Mouse (Mus musculus) T-helper 2 cell (primary cell): ENCODE measurements around the gene Fbn1.

Experiments
- in situ Hi-C: fragments of 300-600 bp; cut with MboI, MseI; formaldehyde crosslinking; loops from one replicate; pipeline ENCODE4 v1.15.1; 2025; ENCODE audit warnings: high pct_unique_total_duplicates

Fbn1 gene

DNA sequence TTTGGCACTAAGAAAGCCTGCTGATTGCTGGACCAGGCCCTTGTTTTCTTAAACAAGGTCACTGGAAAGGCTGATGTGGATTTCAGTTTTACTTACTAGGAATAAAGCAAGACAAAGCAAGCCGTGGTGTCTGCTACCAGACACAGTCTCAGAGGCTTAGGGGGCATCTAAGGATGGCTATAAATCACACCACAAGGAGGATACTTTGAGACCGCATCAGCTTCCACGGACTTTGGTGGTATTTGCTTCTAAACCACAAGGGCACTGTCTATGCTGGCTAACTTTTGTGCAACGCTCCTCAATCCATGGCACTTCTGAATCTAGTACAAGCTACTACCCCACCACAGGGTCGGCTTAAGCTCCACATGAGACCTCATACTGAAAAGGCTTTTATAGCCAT lies 167.4 kb downstream of the Fbn1 start:
- in situ Hi-C loops: no loop called here

DNA sequence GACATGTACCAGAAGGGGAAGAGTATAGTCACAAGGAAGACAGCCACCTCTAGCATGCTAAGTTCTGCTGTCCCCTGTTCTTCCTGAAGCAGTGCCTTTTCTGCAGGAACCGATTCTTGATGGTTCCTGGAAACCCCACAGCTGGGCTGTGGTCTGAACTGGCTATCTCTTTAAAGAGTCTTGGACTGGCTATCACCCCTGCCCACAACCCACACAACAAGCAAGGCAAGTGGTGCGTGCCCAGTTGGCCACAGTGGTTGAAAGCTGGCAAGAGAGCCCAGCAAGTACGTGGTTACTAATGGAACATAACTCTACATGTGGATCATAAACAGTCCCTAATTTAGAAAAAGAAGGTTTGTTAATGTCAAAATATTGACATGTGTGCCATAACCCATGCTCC lies 170.6 kb downstream of the Fbn1 start:
- in situ Hi-C loops: no loop called here

DNA sequence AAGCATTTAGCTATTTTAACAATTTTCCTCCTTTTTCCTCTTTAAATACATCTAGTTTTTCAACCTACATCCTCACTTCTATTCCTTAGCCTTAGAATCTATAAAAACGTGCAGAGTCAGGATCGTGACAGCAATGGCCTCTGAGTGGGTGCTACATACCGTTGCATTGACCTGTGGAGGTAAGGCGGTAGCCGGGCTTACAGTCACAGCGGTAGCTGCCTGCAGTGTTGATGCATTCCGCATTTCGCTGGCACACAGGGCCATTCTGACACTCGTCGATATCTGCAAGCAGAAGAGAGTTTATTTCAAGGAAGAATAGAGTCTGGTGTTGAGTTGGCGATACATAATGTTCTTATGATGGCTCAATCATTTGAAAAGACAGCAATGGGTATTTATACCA lies 172.6 kb downstream of the Fbn1 start:
- in situ Hi-C loops: no loop called here

DNA sequence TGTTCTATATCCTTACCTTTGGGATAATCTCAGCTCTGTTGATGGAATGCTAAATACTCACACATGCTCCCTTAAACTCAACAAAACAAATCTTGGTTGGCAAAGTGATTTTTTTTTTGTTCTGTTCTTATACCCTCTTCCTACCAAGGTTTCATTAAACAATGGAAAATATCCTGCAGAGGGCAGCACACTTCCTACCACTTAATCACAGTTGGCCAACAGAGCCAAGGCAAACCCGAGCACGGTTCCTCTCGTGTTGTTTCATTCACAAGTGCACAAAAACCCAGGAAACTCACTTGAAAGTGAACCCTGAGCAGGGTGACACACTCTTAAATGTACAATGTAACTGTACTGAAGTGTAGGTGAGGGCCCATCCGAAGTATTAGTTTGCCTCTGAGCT lies 173.6 kb downstream of the Fbn1 start:
- in situ Hi-C loops: no loop called here

DNA sequence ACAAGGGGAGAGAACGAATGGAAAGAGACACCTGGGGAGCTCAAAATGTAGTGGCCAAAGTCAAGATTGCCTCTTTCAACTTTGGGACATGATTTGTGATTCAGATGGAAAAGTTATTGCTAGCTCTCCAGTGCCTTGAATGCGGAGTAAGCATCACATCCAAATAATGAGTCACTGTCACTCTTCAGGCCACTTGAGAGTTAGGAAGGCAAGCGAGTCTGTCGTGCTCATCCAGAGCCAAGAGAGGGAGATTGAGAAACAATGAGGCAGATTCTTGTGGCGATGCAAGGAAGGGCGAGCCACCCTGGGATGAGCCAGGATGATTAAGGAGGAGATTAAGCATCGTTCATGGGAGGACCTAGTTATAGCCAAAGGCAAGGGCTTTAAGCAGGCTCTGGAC lies 176.2 kb downstream of the Fbn1 start:
- in situ Hi-C loops: no loop called here

DNA sequence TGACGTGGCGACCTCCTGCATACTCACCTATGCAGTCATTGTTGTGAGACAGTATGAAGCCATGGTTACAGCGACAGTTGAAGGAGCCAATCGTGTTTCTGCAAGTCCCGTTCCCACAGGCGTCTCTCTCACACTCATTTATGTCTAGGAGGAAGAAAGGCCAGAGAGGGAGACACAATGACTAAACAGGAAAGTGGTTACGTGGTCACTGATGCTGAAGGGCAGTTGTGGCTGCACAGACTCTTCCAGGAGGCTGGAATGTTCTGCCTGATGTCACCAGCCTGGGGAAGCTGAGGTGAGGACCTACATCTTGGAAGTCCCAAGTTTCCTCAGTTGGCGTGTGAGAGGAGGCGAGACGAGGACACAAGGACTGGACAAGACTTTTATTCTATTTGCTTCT lies 177.3 kb downstream of the Fbn1 start:
- in situ Hi-C loops: no loop called here

DNA sequence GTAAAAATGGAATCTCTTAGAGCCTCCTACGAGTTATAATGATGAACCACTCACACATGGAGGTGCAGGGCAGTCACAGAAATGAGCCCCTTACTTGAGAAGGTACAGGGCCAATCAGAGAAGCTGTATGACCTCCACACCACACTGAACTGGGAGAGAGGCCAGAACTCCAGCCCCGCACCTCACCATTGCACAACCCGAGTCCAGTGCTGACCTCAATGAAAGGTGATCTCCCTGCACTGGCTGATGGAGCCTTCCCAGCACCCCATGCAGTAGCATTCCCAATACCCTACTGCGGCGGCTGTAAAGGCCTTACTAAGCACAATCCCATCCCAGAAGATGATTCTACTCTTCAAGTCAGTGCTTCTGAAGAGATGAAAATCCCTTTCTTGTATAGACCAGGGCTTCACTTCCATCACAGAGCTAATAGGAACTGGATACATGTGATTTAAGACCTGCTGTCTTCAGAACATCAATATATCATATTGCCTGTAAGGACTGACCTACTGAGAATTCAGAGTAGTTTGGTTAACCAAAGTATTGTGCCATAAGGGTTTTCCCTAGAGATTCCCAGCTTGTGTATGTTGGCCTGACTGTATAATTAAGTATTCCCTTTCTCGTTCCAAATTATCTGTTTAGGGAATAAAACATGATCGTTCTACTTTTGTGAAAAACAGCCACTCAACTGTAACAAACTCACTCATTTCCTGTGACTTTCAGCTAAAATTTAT lies 182.5 kb downstream of the Fbn1 start:
- in situ Hi-C loops: no loop called here

DNA sequence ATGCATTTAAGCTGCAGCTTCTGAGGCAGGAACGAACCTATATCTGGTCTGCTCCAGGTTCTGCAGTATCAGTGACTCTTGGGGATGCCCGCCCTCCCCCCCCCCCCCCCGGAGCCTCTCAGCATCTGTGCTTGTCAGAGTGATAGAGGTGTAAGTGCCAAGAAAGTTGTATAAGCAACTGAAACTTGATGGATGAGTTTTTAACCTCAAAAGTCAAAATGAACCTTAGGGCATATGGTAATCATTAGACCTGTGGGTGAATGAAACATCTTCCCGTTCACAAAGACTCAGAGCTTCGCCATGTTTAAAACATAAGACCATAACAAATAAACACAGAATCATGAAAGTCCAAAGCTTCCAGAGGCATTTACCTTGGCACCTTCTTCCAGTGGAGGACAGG lies 183.3 kb downstream of the Fbn1 start:
- in situ Hi-C loops: no loop called here

DNA sequence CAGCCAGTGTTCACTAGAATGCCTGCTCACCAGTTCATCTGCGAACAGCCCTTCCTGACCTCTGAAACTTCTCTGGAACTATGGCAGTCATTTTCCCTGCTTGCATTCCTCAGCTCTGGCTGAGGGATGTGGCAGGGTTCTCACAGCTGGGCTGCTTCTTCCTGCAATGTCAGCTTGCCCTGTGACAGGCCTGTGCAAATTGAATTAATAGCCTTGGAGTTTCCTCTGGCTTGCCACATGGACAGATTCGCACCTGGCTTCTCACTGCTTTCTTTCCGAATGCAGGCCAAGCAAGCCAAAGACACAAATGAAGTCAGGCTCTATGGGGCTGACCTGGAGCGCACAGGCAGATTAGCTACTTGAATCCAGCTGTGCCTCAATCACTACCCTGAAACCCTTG lies 184.4 kb downstream of the Fbn1 start:
- in situ Hi-C loops: no loop called here

DNA sequence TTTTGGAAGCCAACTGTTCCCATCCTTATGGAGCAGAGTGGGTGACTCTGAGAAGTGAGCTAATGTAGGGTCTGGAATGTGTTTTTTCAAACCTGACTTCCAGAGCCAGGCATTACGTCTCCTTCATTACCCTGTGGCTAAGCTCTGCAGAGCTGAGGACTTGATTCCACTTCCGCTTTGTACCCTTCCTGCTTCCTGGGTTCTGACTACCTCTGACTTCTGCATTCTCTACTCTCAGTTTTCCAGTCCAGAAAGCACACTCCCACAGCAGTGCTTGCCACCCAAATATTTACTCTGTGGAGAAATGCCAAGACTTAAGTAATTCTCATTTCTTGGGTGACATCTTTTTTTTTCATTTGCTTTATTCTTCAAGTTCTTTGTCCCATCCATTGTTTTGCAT lies 185.2 kb downstream of the Fbn1 start:
- in situ Hi-C loops: no loop called here

DNA sequence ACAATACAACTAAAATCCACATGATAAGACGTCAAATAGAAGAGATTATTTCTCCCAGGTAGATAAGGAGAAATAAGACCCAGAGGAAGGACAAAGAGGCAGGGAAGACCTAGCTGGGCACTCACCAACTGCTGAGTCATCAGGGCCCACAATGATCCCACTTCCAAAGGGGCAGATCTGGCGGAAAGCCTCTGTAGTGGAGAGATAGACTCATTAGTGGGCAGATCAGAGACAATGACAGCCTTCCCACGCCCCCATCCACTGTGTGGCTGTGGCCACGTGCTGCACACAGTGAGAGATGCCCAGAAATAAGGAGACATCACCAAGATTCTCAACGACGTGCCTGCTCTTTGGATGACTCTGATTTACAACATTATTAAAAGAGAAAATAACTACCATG lies 186.7 kb downstream of the Fbn1 start:
- in situ Hi-C loops: no loop called here

DNA sequence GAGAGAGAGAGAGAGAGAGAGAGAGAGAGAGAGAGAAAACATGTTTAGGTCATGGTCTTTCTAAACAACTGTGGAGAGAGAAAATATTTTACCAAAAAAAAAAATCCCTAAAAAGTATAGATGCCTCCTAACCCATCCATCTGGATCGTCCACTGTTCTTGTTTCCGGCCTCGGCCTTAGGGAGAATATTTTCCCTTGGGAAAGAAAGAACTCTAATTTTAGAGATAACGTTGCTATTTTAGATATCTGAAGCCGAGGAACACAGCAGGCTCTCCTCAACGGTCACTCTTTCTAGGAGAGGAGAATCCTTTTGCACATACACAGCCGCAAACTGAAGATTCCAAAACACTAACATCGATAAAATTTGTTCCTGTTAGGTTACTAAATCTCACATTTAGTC lies 188.1 kb downstream of the Fbn1 start:
- in situ Hi-C loops: no loop called here

DNA sequence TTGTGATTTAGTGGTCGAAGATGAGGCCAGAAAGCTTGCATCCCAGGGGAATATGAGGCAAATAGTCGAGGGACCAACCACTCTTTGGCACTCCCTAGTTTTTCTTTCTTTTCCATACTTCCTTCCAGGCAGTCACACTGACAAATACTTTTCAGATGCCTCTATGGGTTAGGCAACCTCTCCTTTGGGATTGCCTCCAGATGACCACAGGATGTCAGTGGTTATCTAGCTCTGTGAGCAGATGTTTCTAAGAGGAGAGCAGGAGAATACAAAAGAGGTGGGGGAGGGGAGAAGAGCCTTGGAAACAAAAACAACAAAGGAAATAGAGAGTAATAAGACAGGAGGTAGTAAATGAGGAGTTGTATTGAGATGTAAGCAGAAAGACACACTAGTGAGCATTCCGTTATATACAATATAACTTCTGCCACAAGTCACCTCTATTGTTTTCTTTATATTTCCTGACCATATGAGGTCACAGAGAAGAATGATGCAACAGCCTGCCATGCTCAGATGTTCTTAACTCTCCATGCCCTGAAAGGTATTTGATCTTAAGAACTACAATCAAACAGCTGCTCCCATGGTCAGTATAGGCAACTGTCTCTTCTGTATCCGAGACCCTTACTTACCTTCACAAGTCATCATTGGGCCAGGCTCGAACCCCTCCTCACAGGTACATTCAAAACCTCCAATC lies 189.3 kb downstream of the Fbn1 start:
- in situ Hi-C loops: no loop called here

DNA sequence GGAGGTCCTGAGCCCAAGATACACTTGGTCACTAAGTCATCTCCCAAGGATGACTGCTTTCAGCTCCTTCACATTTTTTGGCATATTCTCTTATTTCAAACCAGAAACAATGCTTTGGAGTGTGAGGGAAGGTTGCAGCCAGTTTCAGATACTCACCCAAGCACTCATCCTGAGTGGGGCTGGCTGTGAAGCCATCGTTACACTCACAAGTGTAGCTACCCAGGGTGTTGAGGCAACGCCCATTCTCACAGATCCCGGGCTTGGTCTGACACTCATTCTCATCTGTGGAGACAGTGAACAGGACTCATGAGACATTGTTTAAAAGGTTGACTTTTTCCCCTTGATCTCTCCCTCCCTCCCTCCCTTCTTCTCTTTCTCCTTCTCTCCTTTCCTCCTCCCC lies 192.6 kb downstream of the Fbn1 start:
- in situ Hi-C loops: no loop called here

DNA sequence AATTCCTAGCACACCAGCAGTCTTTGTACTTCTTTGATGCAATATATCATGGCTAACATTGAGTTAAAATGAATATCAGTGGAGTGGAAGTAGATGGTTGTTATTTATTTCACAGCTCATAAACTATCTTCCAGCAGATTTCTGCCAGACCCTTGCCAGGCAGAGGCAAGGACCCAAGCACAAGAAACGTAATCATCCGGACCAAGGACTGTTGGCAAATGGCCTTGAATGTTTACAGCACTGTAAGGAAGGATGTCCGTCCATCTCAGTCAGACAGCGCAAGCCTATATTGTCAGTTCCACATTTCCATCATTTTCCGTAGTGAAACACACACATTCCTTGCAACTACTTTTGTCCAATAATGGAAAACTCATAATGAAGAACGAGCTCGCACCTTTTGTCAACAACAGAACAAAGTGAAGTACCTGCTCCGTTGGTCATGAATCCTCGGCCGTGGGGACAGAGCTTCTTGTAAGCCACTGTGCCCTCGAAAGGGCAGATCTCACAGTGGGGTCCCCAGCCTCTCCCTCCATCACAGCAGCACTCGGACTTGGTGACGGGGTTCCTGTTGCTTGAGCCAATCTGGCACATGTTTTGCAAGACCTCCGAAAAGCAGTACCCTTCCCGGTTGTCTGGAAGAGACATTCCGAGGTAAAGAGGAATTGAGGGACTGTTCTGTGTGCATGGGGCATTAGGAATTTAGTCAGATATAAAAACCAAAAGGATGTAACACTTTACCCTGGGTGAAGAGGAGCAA lies 193.4 kb downstream of the Fbn1 start:
- in situ Hi-C loops: no loop called here

DNA sequence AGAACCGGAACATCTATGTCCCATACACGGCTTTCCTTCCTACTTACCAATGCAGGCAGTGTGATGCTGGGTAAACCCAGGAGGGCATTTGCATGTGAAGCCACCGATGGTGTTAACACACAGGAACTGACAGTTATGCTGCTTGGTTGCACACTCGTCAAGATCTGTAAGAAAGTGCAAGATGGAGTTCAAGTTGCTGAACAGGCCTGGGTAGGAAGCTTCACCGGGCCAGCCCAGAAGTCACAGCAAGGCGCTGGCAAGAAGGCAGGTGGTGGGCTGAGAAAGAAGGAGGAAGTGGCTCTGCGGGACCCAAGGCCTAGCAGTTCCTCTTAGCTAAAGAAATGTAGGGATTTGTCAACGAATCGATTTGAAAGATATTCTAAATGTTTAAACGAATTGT lies 198.1 kb downstream of the Fbn1 start:
- in situ Hi-C loops: no loop called here

DNA sequence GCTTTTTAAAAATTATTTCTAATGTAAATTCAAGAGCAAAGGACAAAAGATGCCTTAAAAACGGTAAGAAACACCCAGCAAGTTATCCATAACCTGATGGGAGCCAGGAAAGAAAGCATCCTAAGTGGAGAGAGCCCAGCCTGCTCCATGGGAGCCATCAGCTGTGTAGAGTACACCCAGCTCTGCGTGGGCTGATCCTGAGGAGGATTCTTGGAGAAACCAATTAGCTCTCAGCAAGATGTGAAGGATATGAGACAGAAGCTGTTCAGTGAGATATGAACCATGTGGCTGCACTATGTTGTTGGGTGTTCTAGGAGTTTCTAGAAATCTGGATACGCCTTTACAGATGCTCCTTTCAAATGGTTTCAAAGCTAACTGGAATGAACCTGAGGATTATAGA lies 202.1 kb downstream of the Fbn1 start:
- in situ Hi-C loops: no loop called here

DNA sequence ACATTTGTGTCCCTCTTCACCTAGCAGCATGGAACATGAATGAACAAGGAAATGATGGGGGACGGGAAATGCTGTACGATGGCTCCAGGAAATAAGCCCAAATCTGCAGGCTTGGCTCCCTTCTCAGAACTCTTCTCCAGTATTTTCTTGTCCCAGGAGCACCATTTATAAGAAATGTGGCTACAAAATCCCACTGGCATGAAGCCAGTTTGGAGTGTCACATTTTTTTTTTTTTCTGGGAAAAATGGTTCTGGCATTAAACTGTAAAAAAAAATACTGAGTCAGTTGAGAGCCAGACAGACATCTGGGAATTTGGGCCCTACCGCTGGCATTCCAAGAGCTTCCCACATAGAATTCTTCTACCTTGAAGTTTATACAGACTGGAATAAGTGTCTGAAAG lies 203.0 kb downstream of the Fbn1 start:
- in situ Hi-C loops: no loop called here

DNA sequence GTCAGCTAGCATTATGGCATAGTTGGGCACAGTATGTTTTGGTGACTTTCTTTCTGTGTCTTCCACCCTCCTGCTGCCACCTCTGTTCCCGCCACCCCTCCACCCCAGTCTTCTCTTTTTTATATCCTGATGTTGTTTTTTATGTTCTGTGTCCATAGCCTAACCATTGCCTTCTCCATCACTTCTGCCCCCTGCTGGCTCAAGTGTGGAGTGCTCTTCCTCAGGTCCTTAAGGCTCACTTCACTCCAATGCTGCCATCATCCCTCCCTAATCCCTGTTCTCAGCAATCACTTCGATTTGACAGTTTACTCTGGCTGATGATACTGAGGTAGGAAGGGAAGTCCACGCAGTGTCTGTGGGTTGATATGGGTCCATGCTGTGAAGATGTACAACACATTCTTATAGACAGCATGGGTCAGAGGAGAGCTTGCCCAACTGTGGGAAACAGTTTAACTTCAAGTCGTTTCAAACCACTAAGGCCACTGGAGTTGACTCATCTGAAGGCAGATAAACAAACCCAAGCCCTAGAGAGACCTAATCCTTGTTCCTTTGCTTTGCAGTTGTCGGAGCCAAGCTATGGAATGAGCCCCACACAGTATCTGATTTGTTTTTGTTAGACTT lies 203.9 kb downstream of the Fbn1 start:
- in situ Hi-C loops: no loop called here

DNA sequence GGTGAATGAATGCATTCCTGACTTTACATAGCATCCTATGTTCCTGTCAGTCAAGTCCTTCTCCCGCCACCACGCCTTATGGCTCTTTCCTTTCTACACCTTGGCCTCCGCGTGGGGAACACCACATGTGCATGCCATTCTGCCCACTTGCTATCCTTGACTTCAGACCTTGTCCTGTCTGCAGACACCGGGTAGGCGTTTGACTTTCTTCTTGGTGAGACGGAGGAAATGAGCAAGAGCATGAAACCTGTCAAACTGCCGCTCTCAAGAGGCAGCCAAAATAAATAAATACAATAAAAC lies 205.2 kb downstream of the Fbn1 start:
- in situ Hi-C loops: no loop called here

DNA sequence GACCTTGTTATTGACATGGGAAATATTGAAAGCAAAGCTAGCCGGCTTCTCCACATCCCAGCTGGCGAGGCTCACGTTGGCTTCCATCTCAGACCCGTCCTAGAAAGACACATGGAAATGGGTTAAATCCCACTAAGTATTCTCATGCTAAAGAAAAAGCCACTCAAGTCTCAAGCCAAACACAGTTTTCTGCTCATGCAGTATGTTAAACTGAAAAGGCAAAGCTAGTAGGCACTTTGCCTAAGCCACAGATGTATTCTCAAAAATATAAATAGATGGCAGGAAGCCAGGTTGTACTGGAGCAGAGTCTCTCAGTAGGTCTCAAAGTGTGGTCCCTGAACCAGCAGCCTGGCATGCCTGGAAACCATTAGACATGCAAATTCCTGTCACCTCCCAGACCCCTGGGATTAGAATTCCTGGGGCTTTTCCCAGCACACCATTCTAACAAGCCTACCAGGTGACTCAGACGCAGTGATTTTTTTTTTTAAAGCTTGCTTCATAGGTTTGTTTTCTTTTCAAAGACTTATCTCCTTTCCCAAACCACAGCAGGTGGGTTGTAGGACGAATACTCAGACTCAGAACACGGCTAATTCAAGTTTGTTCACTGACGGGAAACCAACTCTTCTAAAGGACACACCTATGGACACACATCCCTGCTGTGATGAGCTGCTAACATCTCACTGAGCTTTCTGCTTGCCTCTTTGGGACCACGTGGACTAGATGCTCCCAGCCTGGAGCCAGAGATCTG lies 205.7 kb downstream of the Fbn1 start:
- in situ Hi-C loops: no loop called here

DNA sequence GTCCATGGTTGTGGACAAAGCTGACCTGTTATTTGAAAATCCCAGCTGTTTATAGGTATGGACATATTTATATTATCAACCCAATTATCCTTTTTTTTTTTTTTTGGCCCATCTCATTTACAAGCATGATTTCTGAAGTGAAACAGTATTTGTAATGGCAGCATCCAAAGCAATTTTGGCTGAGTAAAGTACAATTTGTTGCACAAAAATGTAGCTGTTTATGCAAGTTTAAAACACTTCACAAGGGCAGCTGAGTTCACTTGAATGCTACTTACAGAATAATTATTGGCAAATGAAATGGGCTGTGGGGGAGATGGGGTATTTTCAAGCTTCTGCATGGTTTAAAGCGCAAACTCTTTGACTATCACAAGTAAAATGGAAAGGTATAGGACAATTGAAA lies 209.0 kb downstream of the Fbn1 start:
- in situ Hi-C loops: no loop called here
